Mouse (Mus musculus): Measurements from ENCODE around the gene Ankrd10.
A peak's percentile ranks its signal among the peaks of the same experiment; 100 is the strongest.
"Not testable (repeated sequence)": the region's sequence is repeated elsewhere in the genome, so short reads cannot be mapped to it uniquely, and the experiment has no call there.

The Ankrd10 gene

DNA sequence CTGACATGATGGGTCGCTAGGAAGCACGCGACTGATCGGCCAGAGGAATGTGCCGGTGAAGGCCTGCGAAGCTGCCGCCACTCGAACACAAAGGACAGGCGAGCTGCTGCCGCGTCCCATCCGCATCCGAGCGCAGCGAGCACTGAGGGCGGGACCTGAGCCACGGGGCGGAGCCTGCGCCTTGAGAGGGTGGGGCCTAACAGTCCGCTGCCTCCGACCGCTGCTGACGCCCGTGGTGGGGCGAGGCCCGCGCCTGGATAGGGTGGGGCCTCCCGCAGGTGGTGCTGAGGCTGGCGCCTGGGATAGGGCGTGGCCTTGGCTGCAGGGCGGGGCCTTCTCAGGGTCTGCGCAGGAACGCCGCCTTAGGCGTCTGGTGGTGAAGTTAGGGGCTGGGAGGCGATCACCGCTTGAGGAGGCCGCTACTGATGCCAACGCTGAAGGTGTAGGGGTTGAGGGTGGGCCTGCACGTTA lies at the start of gene Ankrd10:
TSS of gene Ankrd10 (minus strand) at position 147 of the 471 bp plus-strand sequence.
- peak; percentile 97 for DNase-seq (ENCODE audit: low spot score in 2 of 2)

DNA sequence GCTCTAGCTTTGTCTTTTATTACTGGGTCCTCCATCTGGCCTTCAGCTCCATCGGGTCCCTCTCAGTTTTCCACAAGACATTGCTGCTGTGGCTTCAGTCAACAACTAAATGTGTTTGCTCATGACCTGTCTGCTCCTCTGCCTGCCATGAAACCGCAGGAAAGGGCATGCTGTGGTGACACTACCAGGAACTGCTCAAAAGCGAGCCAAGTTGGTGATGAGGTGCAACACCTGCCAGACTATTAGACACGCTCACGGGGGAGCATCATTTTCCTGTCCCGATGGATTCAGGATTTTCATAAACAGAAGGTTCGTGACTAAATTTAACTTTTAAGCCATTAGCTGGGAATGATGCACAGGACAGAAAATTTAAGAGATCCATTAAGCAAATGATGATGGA lies 49.0 kb upstream of the Ankrd10 start:
- DNase-seq (ENCODE audit: low spot score in 2 of 2) = no peak

DNA sequence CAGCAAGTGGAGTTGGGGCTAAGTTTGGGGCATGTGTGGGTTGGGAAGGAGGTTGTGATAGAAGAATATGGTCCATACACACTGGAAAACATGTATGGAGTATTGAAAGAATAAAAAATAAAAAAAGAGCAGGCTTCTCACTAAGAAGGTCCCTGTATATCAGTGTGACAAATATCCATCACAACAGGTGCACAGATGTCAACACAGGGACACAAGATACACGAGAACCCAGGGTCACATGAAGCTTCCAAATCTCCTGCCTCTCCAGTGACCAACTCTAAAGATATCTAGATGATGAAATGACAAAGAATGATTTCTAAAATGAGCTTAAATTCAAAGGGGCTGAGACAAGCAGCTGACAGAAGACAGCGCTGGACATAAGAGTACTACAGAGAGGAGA lies 32.8 kb upstream of the Ankrd10 start:
- DNase-seq (ENCODE audit: low spot score in 2 of 2) = no peak

- not testable (repeated sequence) for DNase-seq (ENCODE audit: low spot score in 2 of 2)
Measured at GRCm38 (mm10) chr8:11666023-11666716, 30.6 kb upstream of the Ankrd10 start.

GRCm38 (mm10) chr8:11661969-11662368 lies 26.4 kb upstream of the Ankrd10 start:
- DNase-seq (ENCODE audit: low spot score in 2 of 2) = no peak

DNA sequence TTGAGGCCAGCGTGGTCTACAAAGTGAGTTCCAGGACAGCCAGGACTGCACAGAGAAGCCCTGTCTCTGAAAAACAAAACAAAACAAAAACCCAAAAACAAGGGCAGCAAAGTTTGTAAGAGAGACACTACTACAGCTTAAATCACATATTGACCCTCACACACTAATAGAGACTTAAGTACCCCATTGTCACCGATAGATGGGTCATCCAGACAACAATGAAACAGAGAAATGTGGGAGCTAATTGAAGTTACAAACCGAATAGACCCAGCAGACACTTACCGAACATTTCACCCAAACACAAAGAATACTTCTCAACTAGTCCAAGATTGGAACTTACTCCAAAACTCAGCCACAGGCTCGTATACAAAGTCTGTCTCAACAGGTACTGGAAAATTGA lies 14.5 kb upstream of the Ankrd10 start:
- no peak for DNase-seq (ENCODE audit: low spot score in 2 of 2)

GRCm38 (mm10) chr8:11643123-11643522 lies 7.6 kb upstream of the Ankrd10 start:
- DNase-seq (ENCODE audit: low spot score in 2 of 2) = no peak

DNA sequence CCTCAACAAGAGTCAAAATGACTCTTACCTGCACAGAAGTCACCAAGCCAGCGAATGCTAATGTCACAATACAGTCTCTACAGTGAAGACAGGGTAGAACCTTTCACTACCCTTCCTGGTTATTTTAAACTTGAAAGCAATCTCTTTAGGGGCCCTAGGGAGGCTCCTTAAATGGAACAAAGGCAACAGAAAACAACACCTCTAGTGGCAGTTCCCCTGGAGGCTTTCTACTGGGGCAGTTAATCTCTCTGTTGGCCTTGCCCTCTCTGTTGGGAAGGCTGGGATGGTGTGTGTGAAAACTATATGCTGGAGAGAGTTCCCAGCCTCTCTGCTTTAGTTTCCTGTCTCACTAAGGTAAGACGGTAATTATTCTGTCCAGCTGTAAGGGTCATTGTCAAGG lies 5.0 kb upstream of the Ankrd10 start:
- no peak for DNase-seq (ENCODE audit: low spot score in 2 of 2)

DNA sequence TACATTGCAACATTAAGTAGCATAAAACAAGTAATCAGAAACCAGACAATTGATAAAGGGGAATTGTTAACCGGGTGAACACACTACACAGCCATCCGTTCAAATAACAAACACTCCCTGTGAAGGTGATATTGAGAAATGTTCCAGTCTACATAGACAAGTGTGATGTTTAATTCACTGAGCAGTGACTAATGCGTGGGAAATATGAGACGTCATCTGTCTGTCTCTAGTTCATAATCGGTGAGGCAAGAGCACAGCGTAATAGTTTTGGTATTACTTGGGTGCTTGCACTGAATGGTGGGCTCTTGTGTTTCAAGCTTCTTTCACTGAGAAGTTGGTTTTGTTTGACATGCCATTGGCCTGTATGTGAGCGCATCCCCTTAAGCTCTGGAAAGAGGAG lies 2.0 kb upstream of the Ankrd10 start:
- no peak for DNase-seq (ENCODE audit: low spot score in 2 of 2)

DNA sequence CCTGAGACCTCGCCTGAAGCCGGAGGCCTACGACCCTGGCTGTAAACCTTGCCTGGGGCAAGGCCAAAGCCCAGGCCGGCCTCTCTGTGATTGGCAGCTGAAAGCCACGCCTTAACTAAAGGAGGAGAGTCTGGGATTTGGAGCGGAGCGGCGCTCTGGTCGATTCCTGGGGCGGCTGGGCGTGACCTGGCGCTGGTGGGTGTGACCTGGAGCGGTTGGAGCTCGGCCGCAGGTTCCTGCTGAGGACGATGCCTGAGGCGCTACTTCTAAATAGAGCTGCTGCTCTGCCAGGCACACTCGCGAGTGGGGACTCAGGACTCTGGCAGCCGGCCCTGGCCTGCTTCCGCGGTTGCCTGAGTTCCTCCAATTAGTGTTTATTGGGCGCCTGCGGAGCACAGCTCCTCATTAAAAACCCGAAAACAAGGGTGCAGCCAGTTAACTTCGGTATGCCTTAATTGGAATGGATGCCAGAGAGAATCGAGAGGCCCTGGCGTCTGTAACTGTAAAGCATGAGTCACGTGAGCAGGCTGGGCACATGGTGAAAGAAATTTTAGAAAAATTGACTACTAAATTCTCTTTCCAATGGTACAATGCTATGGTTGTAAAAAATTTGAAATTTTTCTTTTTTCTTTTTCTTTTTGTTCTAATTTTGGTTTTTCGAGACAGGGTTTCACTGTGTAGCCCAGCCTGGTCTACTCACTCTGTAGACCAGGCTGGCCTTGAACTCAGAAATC lies 934 bp upstream of the Ankrd10 start:
- DNase-seq (ENCODE audit: low spot score in 2 of 2) = peak; percentile 90 to 93

- peak; percentile 93 to 94 for DNase-seq (ENCODE audit: low spot score in 2 of 2)
Measured at GRCm38 (mm10) chr8:11635012-11635577, 462 bp downstream of the Ankrd10 start.

GRCm38 (mm10) chr8:11634331-11635011 lies 1.1 kb downstream of the Ankrd10 start:
- no peak for DNase-seq (ENCODE audit: low spot score in 2 of 2)

DNA sequence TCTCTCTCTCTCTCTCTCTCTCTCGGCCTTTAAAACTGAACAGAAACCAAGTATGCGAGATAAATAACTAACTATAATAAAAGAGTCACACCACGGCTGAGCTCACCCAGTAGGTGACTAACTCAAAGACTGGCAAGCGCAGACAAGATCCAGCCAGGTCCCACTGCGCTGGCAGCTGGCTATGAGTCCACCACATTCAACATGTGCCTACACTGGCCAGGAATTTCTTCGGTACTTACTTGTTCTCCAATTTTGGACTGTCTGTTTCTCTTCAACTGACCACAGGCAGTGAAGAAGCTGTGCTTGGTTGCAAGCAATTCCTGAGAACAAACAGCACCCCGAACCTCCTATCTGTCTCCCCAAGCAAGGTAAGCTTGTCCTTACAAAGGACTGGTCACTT lies 2.1 kb downstream of the Ankrd10 start:
- no peak for DNase-seq (ENCODE audit: low spot score in 2 of 2)

- peak in 1 of 2 experiments; percentile 42 for DNase-seq (ENCODE audit: low spot score in 2 of 2)
Measured at GRCm38 (mm10) chr8:11632406-11632805, 3.2 kb downstream of the Ankrd10 start.

DNA sequence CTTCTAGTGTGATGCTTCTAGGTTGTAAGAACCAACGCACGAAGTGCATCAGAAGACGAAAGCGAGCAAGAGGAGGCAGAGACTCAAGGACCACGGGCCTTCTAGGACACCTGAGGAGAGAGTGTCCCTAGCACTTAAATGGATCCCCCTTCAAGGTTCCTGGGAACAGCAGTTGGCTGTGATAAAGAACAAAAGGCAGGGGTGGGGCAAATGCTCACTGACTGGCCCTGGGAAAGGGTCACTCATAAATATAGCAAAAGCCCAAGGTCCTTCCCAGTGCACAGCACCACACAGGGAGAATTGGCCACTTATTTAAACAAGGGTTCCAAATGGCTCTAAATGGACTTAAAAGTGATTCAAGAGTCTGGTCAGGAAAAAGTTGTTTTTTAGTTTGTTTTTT lies 6.4 kb downstream of the Ankrd10 start:
- no peak for DNase-seq (ENCODE audit: low spot score in 2 of 2)

- peak; percentile 73 to 76 for DNase-seq (ENCODE audit: low spot score in 2 of 2)
Measured at GRCm38 (mm10) chr8:11628506-11629132, 6.9 kb downstream of the Ankrd10 start.

- DNase-seq (ENCODE audit: low spot score in 2 of 2) = no peak
Measured at GRCm38 (mm10) chr8:11627717-11628116, 7.8 kb downstream of the Ankrd10 start.

- no peak for DNase-seq (ENCODE audit: low spot score in 2 of 2)
Measured at GRCm38 (mm10) chr8:11625084-11625483, 10.5 kb downstream of the Ankrd10 start.

DNA sequence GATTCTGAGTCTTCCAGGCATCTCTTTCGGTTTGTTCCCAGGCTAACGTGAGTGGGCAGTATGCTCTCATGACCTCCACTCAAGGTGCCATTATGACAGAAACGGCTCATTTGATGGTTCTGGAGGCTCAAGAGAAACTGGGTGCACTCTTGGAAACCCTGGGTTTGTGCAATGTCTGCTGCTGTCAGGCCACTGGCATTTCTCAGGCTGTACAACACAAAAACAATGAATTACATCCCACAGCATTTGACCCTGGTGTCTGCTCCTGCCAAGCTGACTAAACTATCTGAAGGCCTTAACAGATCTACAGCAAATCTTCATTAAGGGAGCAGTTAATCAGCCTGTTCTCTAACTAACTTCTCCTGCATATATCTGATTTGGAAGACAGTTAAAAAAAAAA lies 16.5 kb downstream of the Ankrd10 start:
- no peak for DNase-seq (ENCODE audit: low spot score in 2 of 2)

GRCm38 (mm10) chr8:11618063-11618462 lies 17.5 kb downstream of the Ankrd10 start:
- no peak for DNase-seq (ENCODE audit: low spot score in 2 of 2)

DNA sequence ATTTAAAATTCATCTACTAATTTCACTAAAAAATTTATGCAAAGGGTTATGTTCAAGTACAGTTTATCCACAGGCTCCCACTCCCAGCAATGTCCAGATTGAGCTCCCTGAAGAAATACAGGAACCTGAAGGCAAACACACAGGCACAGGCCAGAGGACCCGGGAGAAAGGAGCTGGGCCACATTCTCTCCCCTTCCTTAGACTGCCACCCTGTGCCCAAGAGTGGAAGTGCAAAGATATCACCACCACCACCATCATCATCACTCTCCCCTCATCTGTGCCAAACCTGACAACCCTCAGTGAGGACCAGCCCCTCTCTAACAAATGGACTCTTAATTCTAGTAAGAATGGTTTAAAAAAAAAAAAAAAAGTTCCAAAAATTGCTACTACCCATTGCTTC lies 19.3 kb downstream of the Ankrd10 start:
- peak in 1 of 2 experiments; percentile 63 for DNase-seq (ENCODE audit: low spot score in 2 of 2)
